Mouse (Mus musculus): ENCODE results near the gene Magi1.

DNA sequence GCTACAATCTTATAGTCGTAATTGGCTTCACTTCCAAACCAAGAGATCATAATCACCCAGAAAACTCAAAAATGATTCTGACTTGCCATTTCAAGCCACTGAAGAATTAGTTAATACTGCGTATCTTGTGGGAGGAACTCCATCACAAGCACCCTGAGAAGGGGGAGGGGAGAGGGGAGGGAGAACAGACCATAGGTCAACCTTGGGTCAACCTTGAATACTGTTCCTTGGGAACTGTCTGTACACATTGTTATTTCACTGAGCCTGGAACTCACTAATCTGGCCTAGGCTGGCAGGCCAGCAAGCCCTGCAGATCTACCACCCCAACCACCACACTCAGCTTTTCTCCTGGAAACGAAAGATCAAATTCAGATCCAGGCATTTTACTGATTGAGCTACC, 106.2 kb downstream of the Magi1 start:
- TF ChIP-seq CTCF (IDR thresholded peaks at IDR 0.05; ENCODE audit: low read depth) (no peak), EP300 (IDR thresholded peaks at IDR 0.05; ENCODE audit: low read depth) (no peak)
